Mouse (Mus musculus) midbrain, embryonic 16.5 days (tissue): ENCODE measurements at regions not wholly inside any gene's neighbourhood (a gene's known extent, or its start where the extent isn't known, plus 50 kb on each side); places are given as distances from the start of the nearest gene placed in this dataset.

ENCODE experiments used
- ATAC-seq: fragments of 200-750 bp; cut with Nextera tagmentation; 2 replicates; pipeline ENCODE4 v1.8.0; 2017; ENCODE audit warnings: moderate TSS enrichment
- H3K27ac ChIP-seq: fragments of 300-500 bp; sonication (generic); 2 replicates; pipeline ENCODE4 v1.5.1; 2014; ENCODE audit warnings: mild to moderate bottlenecking, low read length, mixed read lengths
- H3K27me3 ChIP-seq: fragments of 300-500 bp; sonication (generic); 2 replicates; pipeline ENCODE4 v1.6.1; 2014; ENCODE audit warnings: low read depth, low read length, mixed read lengths; ENCODE audit not compliant: control insufficient read depth, insufficient read depth
- H3K36me3 ChIP-seq: fragments of 300-500 bp; sonication (generic); 2 replicates; pipeline ENCODE4 v1.6.1; 2014; ENCODE audit warnings: mild to moderate bottlenecking, low read length, moderate library complexity, mixed read lengths; ENCODE audit not compliant: control insufficient read depth, insufficient read depth
- H3K4me1 ChIP-seq: fragments of 300-500 bp; sonication (generic); 2 replicates; pipeline ENCODE4 v1.6.1; 2014; ENCODE audit warnings: mild to moderate bottlenecking, low read length, mixed read lengths; ENCODE audit not compliant: control insufficient read depth, insufficient read depth
- H3K4me2 ChIP-seq: fragments of 300-500 bp; sonication (generic); 2 replicates; pipeline ENCODE4 v1.6.1; 2014; ENCODE audit warnings: mild to moderate bottlenecking, low read length, mixed read lengths
- H3K4me3 ChIP-seq: fragments of 300-500 bp; sonication (generic); 2 replicates; pipeline ENCODE4 v1.5.1; 2014; ENCODE audit warnings: low read depth, mild to moderate bottlenecking, low read length, moderate library complexity, mixed read lengths
- H3K9ac ChIP-seq: fragments of 300-500 bp; sonication (generic); 2 replicates; pipeline ENCODE4 v1.6.1; 2014; ENCODE audit warnings: low read depth, low read length, mixed read lengths
- H3K9me3 ChIP-seq: fragments of 300-500 bp; sonication (generic); replicated peaks from 2 replicates; pipeline ENCODE4 v1.6.1; 2014; ENCODE audit warnings: mild to moderate bottlenecking, low read length, mixed read lengths; ENCODE audit not compliant: control insufficient read depth, poor library complexity, severe bottlenecking
- WGBS: fragments of 180-500 bp; shearing (Covaris S2); extraction: QIAGEN DNeasy Blood & Tissue Kit; methylation state at CpG from one replicate; pipeline ENCODE4 v1.1.7; 2014; 5-methylcytosine and 5-hydroxymethylcytosine counted together

- no peaks in the 10 kb centered on the region for H3K9me3 ChIP-seq
- no peak overlapping the region for H3K27ac ChIP-seq
- no peak overlapping the region for H3K4me3 ChIP-seq
- no peak overlapping the region for H3K4me2 ChIP-seq
- H3K27me3 ChIP-seq, result no peaks in the 10 kb centered on the region
- peaks cover 1% of the 10 kb centered on the region for H3K4me1 ChIP-seq
- ATAC-seq, result no peak
- no peak overlapping the region for H3K9ac ChIP-seq
- H3K36me3 ChIP-seq, result no peaks in the 10 kb centered on the region
- 81% methylated on average over 2 of the region's 2 CpGs for WGBS
These were observed 95.3 kb downstream of the Chst1 start for GRCm38 (mm10) chr2:92694797-92695196.

DNA sequence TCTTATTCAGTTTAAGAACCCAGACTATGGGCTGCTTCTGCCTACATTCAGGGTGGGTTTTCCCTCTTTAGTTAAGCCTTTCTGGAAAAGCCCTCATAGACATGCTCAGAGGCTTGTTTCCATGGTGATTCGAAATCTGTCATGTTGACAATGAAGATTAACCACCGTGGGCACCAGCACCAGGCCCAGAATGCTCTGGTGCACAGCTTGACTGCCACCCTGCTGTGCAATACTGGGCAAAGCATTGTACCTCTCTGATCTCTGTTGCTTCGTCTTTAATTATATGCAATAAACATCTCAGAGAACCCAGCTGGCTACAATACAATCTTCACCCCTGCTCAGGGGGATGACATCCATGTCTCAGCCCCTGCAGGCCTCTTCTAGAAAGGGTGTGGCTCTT lies 96.4 kb downstream of the Chst1 start:
- no peak overlapping the region for H3K27ac ChIP-seq

DNA sequence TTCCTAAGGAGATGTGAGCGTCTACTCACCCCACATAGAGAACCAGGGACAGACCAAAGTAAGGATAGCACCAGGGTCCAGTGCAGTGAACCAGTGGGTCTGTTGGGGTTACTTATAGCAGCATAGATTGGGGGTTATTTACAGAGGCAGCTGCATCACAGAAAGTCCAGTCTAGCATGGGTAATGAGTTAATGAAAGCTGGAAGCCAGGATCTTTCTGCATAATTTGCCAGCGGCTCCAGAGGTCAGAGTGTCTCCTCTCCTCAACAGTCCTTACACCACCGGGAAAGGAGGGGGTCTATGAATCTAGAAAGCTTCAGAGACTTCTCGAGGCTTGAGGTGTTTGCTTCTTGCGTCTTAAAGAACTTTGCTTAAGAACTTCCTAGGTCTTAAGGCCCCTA lies 98.2 kb downstream of the Chst1 start:
- Histone ChIP-seq H3K4me1 (0 out of 2 replicates have a peak, but pooled peaks cover 2% of the 10 kb centered on the region), H3K9me3 (no peaks in the 10 kb centered on the region), H3K9ac (no peak overlapping the region), H3K4me2 (no peak overlapping the region), H3K36me3 (no peaks in the 10 kb centered on the region), H3K27ac (no peak overlapping the region), H3K27me3 (no peaks in the 10 kb centered on the region), H3K4me3 (no peak overlapping the region)
- ATAC-seq, result no peak
- 60% methylated on average over 5 of the region's 5 CpGs for WGBS

More for the DNA sequence above, 96.4 kb downstream of the Chst1 start:
- Histone ChIP-seq H3K36me3 (no peaks in the 10 kb centered on the region), H3K9me3 (no peaks in the 10 kb centered on the region), H3K9ac (no peak overlapping the region), H3K4me3 (no peak overlapping the region), H3K4me1 (no peaks in the 10 kb centered on the region), H3K4me2 (no peak overlapping the region), H3K27me3 (no peaks in the 10 kb centered on the region)
- WGBS, result 12% methylated on average over 3 of the region's 3 CpGs
- ATAC-seq, result 0 out of 2 replicates have a peak, but pooled peaks have one; percentile 26

DNA sequence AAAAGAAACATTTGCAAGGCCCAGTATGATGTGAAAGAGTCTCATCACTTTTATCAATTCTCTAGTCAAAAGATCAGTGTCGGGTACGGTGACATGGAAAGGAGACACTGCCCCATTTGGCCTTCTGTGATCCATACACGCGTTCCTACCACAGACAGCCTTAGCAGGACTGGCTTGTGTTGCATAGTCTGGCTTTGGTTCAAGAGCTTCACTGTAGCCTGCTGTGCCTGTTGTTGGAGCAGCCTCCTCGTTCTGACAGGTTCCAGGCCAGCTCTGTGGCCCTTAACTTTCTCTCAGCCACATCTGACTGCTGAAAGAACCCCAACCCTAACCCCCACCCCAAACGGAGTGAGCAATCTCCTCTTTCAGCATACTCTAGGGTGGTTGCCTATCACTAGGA lies 99.9 kb downstream of the Chst1 start:
- Histone ChIP-seq H3K36me3 (no peaks in the 10 kb centered on the region), H3K9ac (no peak overlapping the region), H3K27ac (no peak overlapping the region), H3K9me3 (no peaks in the 10 kb centered on the region), H3K4me3 (no peak overlapping the region), H3K4me1 (0 out of 2 replicates have a peak, but pooled peaks cover 2% of the 10 kb centered on the region), H3K27me3 (no peaks in the 10 kb centered on the region), H3K4me2 (no peak overlapping the region)
- no peak for ATAC-seq
- 68% methylated on average over 6 of the region's 6 CpGs for WGBS

DNA sequence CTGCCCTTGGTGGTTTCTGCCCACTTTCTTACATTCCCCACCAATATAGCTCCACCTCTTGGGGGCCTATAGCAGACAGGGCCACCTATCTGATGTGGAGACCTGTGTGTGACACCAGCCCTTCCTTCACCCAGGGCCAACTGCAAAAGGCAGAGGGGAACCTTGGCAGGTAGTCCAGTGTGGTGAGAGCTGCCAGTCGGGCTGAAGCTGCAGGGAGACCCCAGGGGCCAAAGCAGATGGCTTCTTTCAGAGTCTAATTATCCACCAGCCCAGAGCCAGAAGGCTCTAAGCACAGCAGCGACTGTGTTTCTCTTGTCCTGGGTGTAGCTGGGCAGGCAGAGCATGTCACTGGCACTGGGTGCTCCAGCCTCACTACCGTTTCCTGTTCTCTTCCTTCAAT lies 104.5 kb downstream of the Chst1 start:
- H3K27me3 ChIP-seq, result no peaks in the 10 kb centered on the region
- no peak overlapping the region for H3K4me2 ChIP-seq
- WGBS, result 47% methylated on average over 3 of the region's 3 CpGs
- no peak overlapping the region for H3K27ac ChIP-seq
- no peak overlapping the region for H3K9ac ChIP-seq
- ATAC-seq, result no peak
- no peak overlapping the region for H3K4me3 ChIP-seq
- H3K4me1 ChIP-seq, result 0 out of 2 replicates have a peak, but pooled peaks cover 2% of the 10 kb centered on the region
- no peaks in the 10 kb centered on the region for H3K9me3 ChIP-seq
- H3K36me3 ChIP-seq, result no peaks in the 10 kb centered on the region

DNA sequence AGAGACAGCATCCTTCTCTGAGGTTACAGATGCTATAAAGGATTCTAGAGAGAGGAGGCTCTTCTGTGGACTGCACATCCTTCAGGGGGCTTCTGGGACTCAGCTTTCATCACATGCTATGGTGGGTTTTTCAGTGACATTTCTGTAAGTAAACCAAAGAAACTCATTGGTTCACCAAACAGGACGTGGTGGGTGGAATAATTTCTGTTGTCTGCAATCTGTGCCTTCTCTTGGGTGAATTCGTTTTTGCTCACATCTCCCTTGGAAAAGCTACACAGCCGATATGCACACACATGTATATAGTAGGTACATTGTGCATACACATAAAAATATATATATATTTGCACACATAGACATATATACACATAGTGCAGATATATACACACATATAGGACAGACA lies 110.2 kb downstream of the Chst1 start:
- Histone ChIP-seq H3K9me3 (no peaks in the 10 kb centered on the region), H3K27ac (no peak overlapping the region), H3K4me2 (no peak overlapping the region), H3K4me1 (peaks cover 27% of the 10 kb centered on the region), H3K4me3 (no peak overlapping the region), H3K27me3 (no peaks in the 10 kb centered on the region), H3K9ac (no peak overlapping the region), H3K36me3 (no peaks in the 10 kb centered on the region)
- 85% methylated on average over 3 of the region's 3 CpGs for WGBS
- ATAC-seq, result no peak

DNA sequence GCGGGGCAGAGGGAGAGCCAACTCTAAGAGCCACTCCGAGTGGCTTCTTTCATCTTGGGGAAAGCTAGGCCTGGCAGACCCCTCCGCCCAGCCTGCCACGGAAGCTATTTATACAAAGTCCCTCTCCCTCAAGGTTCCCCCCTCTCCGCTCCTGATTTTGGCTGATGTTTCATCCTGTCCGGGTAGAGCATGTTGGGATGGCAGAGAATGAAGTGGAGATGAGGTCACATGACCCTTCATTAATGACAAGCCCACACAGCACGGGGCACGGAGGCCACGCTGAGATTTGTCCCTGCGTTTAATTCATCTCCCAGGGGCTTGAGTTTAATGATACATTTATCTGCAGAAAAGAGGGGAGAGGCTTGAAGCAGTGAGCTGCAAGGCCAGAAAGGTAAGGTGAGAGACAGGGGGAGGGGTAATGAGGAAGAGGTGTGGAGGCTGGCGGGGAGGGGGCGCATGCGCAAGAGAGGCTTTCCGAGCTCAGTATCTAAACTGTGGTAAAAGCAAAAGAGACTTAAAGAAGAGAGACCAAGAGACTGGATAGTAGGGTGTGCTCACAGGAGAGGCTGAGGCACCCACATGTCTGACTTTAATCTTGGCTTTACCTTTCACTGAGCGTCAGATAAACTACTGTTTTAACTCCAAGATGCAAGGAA lies 111.7 kb downstream of the Chst1 start:
- no peaks in the 10 kb centered on the region for H3K9me3 ChIP-seq
- H3K36me3 ChIP-seq, result no peaks in the 10 kb centered on the region
- 29% methylated on average over 15 of the region's 15 CpGs for WGBS
- peaks cover 27% of the 10 kb centered on the region for H3K4me1 ChIP-seq
- peak overlapping the region; percentile 91 for H3K27ac ChIP-seq
- H3K9ac ChIP-seq, result no peak overlapping the region; the same call in 1 of the 2 replicates
- H3K27me3 ChIP-seq, result no peaks in the 10 kb centered on the region
- H3K4me3 ChIP-seq, result no peak overlapping the region
- ATAC-seq, result peak; percentile 43; the same call in 1 of the 2 replicates
- peak overlapping the region; percentile 22 for H3K4me2 ChIP-seq

GRCm38 (mm10) chr2:92712266-92713144 lies 113.0 kb downstream of the Chst1 start:
- no peaks in the 10 kb centered on the region for H3K27me3 ChIP-seq
- H3K9me3 ChIP-seq, result no peaks in the 10 kb centered on the region
- H3K4me2 ChIP-seq, result 0 out of 2 replicates have a peak overlapping the region, but pooled peaks have one; percentile 1
- no peak overlapping the region for H3K4me3 ChIP-seq
- H3K36me3 ChIP-seq, result no peaks in the 10 kb centered on the region
- peak overlapping the region; percentile 91 for H3K27ac ChIP-seq
- peak overlapping the region; percentile 42; the same call in 1 of the 2 replicates for H3K9ac ChIP-seq
- peak; percentile 89 for ATAC-seq
- H3K4me1 ChIP-seq, result peaks cover 27% of the 10 kb centered on the region
- WGBS, result 29% methylated on average over 11 of the region's 11 CpGs

GRCm38 (mm10) chr2:92717706-92718105 lies 118.2 kb downstream of the Chst1 start:
- Histone ChIP-seq H3K9me3 (0 out of 2 replicates have a peak, but pooled peaks cover 2% of the 10 kb centered on the region), H3K36me3 (no peaks in the 10 kb centered on the region), H3K9ac (no peak overlapping the region), H3K4me2 (no peak overlapping the region), H3K27me3 (no peaks in the 10 kb centered on the region), H3K27ac (no peak overlapping the region), H3K4me3 (no peak overlapping the region), H3K4me1 (peaks cover 8% of the 10 kb centered on the region)
- no peak for ATAC-seq
- WGBS, result 74% methylated on average over 3 of the region's 3 CpGs
